Mouse (Mus musculus): ENCODE measurements around the gene Gm9008. TPM values are rescaled to one million over a fixed set of nuclear protein-coding genes. Genes with fewer than 3 reads are reported as not detected.
"Not testable (repeated sequence)": the region's sequence is repeated elsewhere in the genome, so short reads cannot be mapped to it uniquely, and the experiment has no call there.

Gene Gm9008
- polyA plus RNA-seq (2012; rRNA removed): 0.05 and 0.07 TPM in 2 replicates

GRCm38 (mm10) chr6:76497054-76497835 is at the start of gene Gm9008:
Gm9008 (minus strand) TSS chr6:76497784.
- DNase-seq (ENCODE audit: low read depth): not testable (repeated sequence)

GRCm38 (mm10) chr6:76521975-76522641 is 24.5 kb upstream of the Gm9008 start:
- TF ChIP-seq CTCF (IDR thresholded peaks at IDR 0.05; ENCODE audit: borderline replicate concordance, extremely low read depth, insufficient read depth, insufficient read length) (no peak), POLR2A (IDR thresholded peaks at IDR 0.05; ENCODE audit: borderline replicate concordance, extremely low read depth, insufficient read depth, insufficient read length, poor library complexity, severe bottlenecking) (no peak)
- DNase-seq (ENCODE audit: low read depth): peak; percentile 5

DNA sequence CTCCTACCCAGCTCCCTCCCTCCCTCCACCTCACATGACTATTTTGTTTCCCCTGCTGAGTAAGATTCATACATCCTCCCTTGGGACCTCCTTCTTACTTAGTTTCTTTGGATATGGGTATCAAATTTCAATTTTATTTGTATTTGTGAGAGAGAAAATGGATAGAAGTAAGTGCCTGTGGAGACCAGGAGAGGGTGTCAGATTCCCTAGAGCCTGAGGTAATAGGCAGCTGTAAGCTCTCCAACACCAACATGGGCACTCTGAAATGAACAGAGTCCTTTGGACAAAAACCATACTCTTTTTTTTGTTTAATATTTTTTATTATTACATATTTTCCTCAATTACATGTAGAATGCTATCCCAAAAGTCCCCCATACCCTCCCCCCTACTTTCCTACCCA is 12.6 kb upstream of the Gm9008 start:
- DNase-seq (ENCODE audit: low read depth): no peak
- no peak for TF ChIP-seq POLR2A (IDR thresholded peaks at IDR 0.05; ENCODE audit: borderline replicate concordance, extremely low read depth, insufficient read depth, insufficient read length, poor library complexity, severe bottlenecking)
- no peak for TF ChIP-seq CTCF (IDR thresholded peaks at IDR 0.05; ENCODE audit: borderline replicate concordance, extremely low read depth, insufficient read depth, insufficient read length)

- DNase-seq (ENCODE audit: low read depth): not testable (repeated sequence)
These were observed 1.2 kb downstream of the Gm9008 start for GRCm38 (mm10) chr6:76496335-76496734.

DNA sequence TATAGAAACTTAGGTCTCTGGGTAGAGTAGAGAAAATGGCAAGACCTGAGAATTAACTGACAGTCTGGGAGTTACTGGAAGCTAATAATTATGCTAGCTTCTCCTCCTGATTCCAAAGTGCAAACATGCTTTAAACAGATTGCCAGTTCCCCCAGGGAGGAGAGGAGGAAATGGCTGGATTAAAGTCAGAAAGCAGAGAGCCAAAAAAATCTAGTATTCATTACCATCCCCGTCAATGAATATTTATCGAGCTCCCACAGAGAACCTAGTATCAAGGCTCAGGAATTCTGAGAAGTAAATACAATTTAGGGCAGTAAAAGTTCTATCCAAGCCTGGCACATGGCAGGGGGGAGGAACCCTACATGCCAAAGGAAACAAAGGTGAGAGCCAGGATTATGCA is 29.4 kb downstream of the Gm9008 start:
- TF ChIP-seq CTCF (IDR thresholded peaks at IDR 0.05; ENCODE audit: borderline replicate concordance, extremely low read depth, insufficient read depth, insufficient read length) (no peak), POLR2A (IDR thresholded peaks at IDR 0.05; ENCODE audit: borderline replicate concordance, extremely low read depth, insufficient read depth, insufficient read length, poor library complexity, severe bottlenecking) (no peak)
- DNase-seq (ENCODE audit: low read depth): peak; percentile 78

All from brain, embryonic 14.5 days (tissue).